Mouse (Mus musculus) G1E (cell line): ENCODE results near the gene Eif2b5.

Source experiments
- CTCF ChIP-seq: IDR thresholded peaks from 2 replicates; pipeline ENCODE4 v1.5.1; 2012; ENCODE audit warnings: low read depth, low read length, inconsistent platforms, mixed read lengths
- GATA1 ChIP-seq: IDR thresholded peaks from 2 replicates; pipeline ENCODE4 v1.6.1; 2012; ENCODE audit warnings: borderline replicate concordance, low read length, inconsistent platforms, mixed read lengths
- GATA2 ChIP-seq: IDR thresholded peaks from 2 replicates; pipeline ENCODE4 v1.6.1; 2012; ENCODE audit warnings: low read depth, low read length, inconsistent platforms, borderline replicate concordance
- POLR2AphosphoS5 ChIP-seq: IDR thresholded peaks from 2 replicates; pipeline ENCODE4 v1.6.1; 2012; ENCODE audit warnings: low read depth, low read length, inconsistent platforms; ENCODE audit not compliant: insufficient replicate concordance
- TAL1 ChIP-seq: conservative IDR thresholded peaks from 2 replicates; pipeline ENCODE4 v1.6.1; 2012; ENCODE audit warnings: low read depth, low read length, inconsistent platforms, mixed read lengths

DNA sequence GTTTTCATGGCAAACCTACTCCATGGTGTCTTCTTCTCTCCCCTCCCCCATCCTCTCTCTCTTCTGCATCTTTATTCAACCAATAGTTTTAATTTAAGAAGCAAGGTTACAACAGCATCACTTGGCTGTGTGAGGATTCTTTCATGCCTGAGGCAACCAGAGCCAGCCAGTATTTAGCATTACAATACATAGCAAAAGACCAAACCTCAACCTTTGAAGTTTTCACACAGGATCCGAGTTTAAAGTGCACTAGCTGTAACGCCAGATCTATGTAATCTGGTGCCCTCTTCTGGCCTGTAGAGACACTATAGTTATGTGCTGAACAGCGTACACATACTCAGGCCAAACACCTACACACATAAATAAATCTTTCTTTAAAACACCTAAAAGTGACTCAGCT lies 18.5 kb upstream of the Eif2b5 start:
- TF ChIP-seq CTCF (no peak), GATA1 (no peak), POLR2AphosphoS5 (no peak), TAL1 (no peak), GATA2 (no peak)
